Mouse (Mus musculus): ENCODE measurements around the gene Shisa5.

DNA sequence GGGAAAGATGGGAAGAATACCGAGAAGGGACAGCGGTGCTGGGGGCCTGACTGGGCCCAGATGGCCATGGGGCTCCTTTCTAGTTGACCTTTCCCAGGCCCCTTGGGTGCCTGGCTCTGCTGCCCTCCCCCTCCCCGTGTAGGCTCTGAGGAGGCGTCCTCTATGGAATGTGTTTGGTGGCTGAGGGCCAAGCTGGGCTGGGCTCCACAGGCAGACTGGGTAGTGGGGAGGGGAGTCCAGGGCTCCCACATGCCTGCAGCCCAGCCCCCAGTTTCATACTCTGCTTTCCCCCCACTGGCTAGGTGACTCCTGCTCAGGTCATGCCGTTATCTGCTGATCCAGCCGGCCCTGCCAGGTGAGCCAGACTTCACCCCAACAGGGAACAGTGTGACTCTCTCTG lies 60.6 kb downstream of the Shisa5 start:
- no peak for TF ChIP-seq CTCF (IDR thresholded peaks at IDR 0.05; ENCODE audit: low read depth, low read length)
- no peak for TF ChIP-seq EP300 (IDR thresholded peaks at IDR 0.05; ENCODE audit: insufficient read depth, low read depth, low read length)
- TF ChIP-seq POLR2A (IDR thresholded peaks at IDR 0.05; ENCODE audit: insufficient read depth, low read length), result no peak

All from ES-Bruce4 (cell line).